Mouse (Mus musculus): ENCODE data around the gene Cpne4.

Gene Cpne4

DNA sequence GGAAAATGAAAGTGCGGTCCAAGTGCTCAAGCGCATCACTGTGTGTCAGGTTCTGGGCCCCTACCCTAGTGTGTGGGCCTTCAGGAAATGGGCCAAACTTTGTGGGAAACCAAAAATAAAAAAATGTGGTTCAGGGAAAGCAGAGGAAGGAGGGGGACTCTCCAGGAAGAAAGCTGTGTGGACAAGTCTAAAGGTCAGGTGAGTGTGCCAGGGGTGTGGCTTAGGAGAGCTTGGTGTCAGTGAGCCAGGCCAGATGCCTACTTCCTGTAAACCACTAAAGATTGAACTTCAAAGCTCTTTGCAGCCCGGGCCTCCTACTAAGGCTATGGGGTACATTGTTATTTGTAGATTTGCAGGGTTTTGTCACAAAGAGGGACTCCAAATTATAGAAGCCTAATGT is 327.1 kb downstream of the Cpne4 start:
- CTCF ChIA-PET: no interaction called here

DNA sequence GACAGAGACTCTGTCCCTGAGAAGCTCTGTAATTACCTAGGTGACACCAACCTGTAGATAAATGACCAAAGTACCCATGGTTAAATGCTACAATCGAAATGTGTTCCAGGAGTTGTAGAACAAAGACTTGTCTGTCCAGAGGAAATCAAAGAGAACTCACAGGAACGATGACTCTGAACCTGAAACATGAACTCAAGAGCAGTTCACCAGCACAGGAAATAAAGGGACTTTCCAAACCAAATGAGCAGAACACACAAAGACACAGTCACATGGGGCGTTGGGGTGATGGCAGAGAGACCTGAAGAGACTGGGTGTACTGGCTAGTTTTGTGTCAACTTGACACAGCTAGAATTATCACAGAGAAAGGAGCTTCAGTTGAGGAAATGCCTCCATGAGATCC is 329.9 kb downstream of the Cpne4 start:
- CTCF ChIA-PET: no interaction called here

DNA sequence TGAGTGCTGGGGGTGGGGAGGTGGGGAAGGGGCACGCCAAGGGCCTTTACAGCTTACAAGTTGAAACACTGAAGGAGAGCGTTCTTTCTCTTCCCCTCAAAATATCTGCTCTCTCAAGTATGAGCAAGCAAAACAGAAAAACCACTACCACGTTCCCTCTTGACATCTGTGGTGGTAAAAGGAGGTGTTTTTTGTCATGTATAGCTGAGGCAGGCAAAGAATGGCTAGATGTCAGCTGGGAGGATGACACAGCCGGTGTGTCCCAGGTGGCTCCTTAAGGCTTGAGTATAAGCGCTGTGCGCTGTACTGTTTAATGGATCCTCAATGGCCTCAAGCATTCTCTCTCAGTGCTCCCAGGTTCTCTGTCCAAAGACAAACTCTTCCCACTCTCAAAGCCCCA is 331.5 kb downstream of the Cpne4 start:
- CTCF ChIA-PET: no interaction called here

DNA sequence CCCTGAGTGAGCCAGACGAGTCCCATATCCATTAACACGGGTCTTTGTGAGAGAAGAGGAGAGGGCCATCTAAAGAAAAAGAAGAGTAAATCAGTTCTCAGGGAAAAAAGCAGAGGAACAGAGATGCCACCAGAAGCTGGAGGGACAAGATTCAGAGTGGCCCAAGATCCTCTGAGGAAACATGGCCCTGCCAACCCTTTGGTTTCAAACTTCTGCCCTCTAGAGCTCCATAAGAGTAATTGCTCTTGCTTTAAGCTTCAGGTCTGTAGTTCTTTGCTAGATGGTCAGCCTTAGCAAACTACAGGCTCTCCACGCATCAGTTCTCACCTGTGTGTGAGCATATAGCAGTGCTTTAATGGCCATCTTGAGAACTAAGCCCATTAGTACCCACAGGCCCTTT is 343.4 kb downstream of the Cpne4 start:
- CTCF ChIA-PET: no interaction called here

DNA sequence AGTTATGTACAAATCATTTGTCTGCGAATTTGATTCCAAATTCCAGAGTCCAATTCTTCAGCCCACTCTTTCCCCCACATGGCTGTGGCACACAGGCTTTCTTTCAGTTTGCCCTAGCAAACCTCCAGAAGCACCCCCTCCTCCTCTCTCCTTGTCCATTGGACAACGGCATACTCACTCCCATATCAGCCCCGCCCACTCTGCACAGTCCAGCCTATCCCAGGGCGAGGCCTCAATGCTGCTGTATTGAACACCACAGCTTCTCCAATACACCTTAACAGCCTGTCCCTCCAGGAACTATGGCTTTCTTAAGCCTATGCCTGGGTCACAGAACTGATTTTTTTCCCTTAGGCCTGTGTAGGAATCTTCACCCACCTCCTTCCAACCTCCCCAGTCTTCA is 348.3 kb downstream of the Cpne4 start:
- CTCF ChIA-PET: no interaction called here

DNA sequence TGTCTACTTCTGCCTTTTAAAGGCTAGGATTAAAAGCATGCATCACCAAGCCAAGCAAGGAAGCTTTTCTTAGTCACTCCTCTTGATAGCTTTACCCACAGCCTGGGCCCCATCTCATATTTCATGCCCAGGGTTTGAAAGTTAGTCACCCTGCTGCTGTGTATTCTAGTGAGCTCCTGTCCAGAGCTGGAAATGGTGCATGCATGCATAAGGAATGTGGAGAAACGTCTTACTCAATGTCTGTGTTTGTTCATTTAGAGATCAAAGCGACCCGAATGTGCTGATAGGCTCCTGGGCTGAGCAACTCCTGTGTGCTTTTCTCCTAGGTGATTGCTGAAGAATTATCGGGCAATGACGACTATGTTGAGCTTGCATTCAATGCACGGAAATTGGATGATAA is 354.0 kb downstream of the Cpne4 start:
- CTCF ChIA-PET: no interaction called here

DNA sequence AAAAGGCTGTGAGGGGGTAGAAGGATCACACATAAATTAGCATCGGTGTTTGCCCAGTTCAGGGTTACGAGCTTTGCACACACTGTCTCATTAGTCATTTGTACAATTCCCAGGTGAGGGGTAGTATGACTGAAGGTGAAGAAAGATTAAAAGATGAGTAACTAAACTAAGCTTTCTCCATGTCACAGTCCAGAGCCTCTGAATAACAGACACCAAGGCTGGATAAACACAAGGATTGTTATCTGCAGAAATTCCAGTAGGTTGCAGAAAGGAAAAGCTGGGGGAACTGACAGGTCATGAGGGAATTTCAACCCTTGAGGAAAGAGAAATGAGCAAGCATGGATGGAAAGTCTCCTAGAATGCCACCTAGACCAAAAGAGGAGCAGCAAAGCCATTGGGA is 354.7 kb downstream of the Cpne4 start:
- CTCF ChIA-PET: no interaction called here

DNA sequence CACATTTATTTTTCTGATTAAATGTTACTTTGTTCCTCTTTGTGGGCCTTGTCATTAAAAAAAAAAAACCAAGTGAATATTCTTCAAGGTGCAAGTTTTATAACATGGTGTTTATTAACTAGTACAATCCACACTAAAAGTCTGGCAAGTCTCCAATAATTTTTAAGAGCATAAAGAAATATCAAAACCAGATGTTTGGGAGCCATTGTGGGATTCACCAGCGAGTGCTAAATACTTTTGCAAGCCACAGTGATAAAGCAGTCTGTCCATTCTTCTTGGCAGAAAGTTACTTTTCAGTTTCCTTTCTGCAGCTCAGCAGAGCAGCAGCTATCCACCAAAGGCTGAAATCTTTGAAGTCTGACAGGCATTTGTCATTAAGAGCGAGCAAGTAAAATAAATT is 365.6 kb downstream of the Cpne4 start:
- CTCF ChIA-PET: no interaction called here

DNA sequence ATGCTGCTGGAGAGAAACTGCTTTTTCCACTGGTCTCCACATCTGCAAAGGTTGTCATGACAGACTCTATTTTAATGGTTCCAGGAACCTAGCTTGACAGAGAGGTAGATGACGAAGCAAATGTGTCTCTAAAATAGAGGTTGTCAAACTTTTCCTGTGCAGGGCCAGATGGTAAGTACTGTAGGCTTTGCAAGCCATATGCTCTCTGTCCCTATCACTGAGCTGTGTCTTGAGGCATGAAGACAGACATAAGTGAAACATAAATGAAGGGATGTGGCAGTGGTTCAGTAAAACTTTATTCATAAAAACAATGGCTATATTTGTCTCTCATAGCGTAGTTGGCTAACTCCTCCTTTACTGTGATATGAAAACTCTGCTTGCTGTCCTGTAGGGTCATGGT is 366.2 kb downstream of the Cpne4 start:
- CTCF ChIA-PET: no interaction called here

DNA sequence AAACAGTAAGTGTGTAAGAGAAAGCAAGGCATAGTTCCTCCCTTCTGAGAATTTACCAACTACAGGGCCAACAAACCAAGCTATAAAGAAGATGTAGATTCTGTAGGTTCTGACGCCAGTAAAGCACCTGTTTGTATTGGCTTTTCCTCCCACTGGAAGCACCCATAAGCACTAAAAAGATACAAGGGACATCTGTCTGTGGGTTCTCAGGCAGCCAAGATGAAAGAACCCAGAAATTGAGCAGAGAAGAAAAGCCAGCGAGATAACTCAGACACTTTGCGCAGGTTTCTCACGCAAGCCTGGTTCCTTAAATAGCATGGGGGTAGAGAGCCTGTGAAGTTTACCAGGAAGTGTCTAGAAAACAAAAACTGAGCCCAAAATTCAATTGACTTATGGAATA is 374.1 kb downstream of the Cpne4 start:
- CTCF ChIA-PET: no interaction called here

DNA sequence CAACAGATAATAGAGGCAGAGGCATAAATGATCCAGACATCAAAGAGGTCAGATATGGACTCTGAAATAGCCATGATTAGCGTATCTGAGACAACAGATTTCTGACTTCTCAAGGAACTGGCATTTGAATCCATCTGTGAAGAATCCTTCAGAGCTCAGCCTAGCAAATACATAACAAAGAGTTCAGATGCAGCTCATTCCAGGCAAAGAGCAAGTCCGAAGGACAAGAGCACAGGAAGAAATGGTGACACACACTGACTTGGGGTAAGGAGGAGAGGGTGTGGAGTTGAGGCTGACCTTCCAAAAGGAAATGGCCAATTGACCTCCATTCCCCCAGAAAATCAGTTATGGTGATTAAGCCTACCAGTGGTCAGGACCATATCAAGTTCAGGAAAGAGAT is 375.0 kb downstream of the Cpne4 start:
- CTCF ChIA-PET: no interaction called here

DNA sequence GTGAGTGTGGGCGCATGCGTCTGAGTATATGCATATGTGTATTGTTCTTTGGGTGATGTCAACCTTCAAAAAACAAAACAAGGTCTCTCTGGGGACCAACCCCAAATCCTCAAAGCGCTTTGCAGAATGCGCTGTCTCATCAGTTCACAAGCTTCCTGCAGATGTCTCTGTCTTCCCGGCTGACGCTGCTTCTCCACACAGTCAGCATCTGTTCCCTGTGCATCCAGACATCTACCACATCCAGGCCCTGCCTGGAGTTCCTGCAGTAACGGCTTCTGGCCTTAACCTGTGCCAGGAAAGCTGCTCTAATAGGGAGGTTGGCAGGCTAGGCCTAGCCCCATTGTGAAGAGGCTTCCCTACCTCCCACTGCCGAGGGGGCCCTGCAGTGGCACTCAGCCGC is 381.7 kb downstream of the Cpne4 start:
- CTCF ChIA-PET: no interaction called here

DNA sequence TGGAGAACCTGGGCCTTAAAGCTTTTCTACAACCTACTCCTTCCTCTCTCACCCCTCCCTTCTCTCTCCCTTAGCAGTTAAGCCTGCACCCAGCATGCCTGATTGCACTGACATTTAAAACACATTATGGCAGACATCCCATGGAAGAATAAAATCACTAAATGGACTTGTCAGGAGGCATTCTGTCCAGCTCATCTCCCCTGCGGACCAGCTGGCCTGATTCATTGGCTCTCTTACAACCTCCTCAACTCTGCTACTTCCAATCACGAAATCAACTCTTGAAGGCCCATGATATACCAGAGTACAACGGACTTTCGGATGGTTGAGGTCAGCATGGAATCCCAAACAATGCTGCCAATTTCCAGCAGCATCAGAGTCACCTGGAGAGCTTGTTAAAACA is 393.3 kb downstream of the Cpne4 start:
- CTCF ChIA-PET: no interaction called here

DNA sequence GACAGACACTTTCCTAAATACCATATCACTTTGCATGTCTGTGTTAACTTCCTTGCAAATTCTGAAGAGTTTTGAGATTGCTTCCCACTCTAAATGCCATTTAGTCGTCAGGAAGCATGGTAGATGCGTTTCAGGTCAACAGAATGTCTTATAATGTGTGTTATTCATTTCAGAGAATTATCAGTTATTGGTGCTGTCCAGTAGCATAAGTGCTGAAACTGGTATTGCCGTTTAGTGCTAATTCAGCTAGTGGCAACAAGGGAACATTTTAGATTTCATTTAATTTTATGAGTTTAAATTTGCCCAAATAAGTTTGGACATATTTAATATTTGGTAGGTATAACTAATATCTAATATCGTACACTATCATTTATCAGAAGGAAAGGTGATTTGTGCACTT is 403.5 kb downstream of the Cpne4 start:
- CTCF ChIA-PET: no interaction called here

DNA sequence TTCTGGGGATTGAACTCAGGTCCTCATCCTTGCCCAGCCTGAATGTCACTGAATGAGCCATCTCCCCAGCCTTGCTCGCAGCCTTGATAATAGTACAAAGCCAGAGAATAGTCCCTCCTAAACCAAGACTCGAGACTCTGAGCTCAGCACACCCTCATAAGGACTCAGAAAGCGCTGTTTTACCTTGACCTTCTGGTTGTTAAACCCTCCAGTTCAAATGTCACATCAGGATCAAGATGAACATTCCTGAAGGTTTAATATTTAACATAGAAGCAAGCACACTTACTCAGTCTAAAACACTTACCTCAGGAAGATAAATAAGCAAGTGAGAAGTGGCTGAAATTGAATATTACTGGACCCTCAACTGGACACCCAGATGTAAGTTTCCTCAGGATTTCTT is 405.1 kb downstream of the Cpne4 start:
- CTCF ChIA-PET: no interaction called here

DNA sequence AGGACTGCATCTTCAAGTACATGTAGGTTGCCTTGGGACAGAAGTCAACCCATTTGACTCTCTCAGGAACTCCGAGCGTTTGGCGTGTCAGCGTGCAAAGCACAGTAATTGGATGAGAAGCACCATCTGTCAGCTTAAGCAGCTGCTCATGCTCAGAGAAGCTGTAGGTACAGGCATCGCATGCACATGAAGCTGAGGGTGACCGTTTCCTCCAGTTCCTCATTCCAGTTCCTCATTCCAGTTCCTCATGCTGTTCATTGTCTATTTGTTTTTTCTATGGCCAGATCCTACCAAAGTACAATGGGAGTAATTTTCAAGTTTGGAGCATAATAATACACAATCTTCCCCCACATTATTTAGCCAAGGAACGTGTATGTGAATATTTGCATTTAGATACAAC is 425.7 kb downstream of the Cpne4 start:
- CTCF ChIA-PET: no interaction called here

DNA sequence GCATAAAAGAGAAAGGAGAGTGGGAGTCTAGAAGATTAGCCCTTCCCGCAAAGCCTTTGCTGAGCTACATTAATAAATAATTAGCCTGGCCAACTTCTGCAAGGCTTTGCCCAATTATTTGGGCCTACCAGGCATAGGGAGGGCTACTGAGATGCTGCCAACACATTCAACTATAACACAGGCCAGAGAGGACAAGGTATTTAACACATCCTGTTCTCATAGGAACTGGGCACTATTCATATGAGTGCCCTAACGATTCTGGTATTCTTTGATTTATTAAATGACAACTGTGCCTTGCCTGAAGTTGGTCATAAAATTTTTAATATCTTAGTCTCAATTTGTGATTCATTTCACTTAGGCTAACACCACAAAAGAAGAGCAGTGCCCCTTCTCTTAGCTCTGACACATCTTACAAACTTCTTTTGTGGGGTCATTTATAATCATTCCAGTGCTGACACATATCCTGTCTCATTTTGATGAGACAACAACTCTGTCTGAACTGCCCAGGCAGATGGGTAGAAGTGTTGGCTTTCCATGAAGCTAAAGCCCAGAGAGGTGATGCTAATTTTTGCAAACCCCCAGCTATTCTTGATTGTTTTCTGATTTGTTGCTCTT is 435.0 kb downstream of the Cpne4 start:
- CTCF ChIA-PET: no interaction called here

DNA sequence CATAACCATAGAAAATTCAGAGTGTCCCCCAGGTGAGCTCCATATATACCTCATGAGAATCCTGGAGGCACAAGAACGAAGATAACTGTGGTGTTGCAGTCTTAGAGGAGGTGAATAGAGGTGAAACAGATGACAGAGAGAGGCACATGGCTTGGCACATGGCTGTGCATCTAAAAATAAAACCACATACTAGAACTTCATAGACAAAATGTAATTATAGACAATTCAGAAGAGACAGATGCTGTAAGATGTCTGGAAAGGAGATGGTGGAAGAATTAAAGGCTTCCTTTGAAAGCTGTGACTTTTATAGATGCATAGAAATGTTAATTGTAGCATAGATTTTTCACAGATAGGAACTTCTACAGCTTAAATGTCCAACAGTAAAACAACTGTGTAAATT is 451.1 kb downstream of the Cpne4 start:
- CTCF ChIA-PET: no interaction called here

DNA sequence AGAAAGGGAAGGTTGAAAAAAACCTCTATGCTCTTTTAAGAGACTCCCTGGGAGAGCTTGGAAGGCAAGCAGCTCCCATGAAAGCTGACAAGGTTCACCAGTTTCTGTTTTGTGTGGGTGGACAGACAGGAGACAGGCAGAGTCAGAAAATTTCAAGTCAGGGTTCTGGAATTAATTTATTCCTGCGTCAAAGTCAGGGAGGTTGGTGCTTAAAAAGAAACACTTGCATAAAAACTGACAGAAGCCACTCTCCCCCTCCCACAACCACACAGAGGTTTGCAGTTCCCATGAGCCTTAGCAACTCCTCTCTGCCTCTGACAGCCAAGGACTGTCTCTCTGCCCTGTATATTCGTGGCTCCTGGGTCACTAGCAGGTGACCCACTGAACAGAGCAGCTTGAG is 463.6 kb downstream of the Cpne4 start:
- CTCF ChIA-PET: no interaction called here

DNA sequence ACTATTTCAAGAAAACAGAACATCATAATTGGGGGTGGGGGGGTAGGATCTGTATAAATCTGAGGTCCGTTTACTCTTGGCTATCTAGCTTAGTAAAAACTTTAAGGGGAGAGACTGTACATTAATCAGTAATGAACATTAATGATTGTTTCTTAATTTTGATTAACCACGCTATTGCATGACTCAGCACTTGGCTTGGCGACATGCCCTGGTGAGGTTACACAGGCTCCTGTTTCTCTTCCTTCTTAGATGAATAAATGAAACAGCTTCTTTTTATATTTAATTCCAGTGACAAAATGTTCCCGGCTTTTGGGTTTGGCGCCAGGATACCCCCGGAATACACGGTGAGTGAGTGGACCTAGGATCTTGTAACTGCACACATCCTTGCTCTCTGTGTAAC is 471.1 kb downstream of the Cpne4 start:
- CTCF ChIA-PET: no interaction called here

DNA sequence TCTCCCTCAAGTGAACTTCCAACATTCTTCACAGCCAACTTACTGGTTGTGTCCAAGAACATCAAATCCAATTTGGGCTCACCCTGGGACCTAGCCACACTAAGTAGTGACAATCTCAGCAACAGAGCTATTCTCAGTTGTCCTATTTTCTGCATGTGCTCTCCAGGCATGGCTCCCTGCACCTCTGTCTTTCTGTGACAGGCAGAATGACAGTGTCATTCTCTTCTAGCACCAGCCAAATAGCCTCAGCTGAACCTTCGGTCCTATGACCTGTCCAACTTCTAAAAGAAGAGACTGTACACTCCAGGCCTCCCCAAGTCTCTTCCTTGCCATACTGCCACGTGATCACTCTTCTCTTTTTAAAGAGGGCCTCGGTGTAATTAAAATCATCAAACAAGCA is 481.2 kb downstream of the Cpne4 start:
- CTCF ChIA-PET: no interaction called here

DNA sequence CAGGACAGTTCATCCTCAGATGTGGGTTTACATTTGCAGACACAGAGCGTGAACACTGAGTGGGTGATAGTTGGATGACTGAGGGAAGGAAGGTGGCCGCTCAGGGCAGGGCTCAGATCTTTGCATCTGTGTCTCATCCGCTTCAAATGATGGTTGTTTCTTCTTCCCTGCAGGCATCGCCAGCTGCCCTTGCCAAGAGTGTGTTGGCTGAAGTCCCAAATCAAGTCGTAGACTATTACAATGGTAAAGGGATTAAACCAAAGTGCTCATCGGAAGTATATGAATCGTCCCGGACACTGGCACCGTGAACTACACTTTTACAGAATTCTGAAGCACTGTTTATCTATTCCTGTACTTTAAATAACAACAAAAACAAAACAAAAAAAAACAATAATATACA is 485.5 kb downstream of the Cpne4 start:
- CTCF ChIA-PET: no interaction called here

DNA sequence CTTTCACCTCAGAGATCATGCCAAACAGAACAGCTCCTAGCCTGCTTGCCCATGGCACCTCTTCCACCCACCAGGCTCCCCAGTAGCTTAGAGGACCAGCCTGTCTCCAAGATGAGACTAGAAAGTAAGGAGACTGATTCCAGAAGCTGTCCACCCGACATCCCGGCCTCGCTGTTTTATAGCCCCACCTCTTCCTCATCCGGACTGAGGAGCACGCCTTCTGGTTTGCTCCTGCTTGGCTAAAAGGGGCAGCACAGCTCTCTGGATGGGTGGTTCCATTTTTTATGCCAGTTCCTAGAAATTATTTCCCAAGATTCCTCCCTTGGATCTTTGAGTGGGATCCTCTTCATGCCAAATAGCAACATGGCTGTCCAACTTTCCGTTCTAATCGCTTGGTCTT is 486.6 kb downstream of the Cpne4 start:
- CTCF ChIA-PET: no interaction called here

DNA sequence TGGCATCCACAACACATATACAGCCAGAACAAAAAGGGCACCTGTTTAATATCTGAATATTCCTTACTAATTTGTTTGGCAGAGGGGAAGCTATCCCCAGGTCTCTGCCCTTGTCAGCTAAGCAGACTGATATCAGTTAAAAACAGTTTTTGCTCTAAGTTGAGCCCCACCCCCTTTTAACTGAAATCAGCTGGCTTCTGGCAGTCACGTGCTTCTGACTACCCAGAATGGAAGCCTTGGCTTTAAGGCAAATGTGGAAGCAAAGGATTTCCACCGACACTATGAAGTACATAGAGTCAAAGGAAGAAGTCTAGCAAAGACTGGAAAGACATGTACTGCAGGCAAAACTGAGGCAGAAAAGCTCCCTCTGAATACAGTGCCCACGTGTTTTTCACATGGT is 490.8 kb downstream of the Cpne4 start:
- CTCF ChIA-PET: no interaction called here

DNA sequence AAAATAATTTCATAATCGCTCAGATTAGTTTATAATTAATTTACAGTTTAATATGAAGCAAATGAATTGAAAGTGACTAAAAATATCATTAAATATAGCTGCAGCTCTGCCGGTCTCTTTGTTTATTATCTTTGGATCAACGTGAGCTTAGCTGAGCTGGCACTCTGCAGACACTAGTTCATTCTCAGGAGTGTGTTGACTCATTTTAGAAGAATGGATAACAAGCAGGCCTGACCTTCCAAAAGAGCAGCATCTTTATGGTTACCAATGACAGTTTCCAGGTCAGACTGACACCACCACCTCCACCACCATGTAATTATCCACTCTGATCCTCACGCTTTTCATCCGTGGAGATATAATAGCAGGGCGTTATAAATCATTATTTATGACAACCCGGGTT is 498.9 kb downstream of the Cpne4 start:
- CTCF ChIA-PET: no interaction called here

All from spleen, embryonic (tissue).